Mouse (Mus musculus): ENCODE data around the gene Cryba4. TPM values are rescaled to one million over a fixed set of nuclear protein-coding genes. Genes with fewer than 3 reads are reported as not detected.

Gene Cryba4
- polyA plus RNA-seq (2015; fragmentation: Nextera tagmentation; extraction: Ambion mirVana) = 1.2 and 1.3 TPM in 2 replicates

DNA sequence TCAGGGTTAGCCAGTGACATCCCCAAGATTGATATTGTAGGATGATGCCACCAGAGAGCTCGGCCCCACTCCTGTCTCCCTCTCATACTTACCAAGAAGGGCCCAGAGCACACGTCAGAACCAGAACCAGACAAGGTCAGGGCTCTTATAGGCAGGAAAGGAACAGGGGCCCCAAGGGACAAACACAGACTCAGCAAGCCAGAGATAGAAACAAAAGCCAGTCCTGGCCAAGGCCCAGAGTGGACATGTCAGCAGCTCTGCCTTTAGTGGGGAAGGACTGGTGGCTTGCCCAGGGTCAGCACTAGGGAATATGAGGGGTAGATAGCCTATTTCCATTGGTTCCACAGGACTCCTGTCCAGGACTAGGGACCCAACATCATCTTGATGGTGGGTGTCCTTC lies at the start of gene Cryba4:
Gene Cryba4 (minus strand): TSS at position 119 of the 400 bp plus-strand sequence.
- Histone ChIP-seq H3K27ac (ENCODE audit: low read depth, low read length) (no peak within 1 kb of the TSS), H3K4me3 (ENCODE audit: low read length) (no peak within 1 kb of the TSS), H3K4me2 (ENCODE audit: low read length) (no peak within 1 kb of the TSS), H3K9me3 (ENCODE audit: control insufficient read depth, low read length) (no peaks in the 10 kb centered on the region), H3K4me1 (ENCODE audit: control insufficient read depth, insufficient read depth, low read depth, low read length) (peaks cover 7% of the 10 kb centered on the region; the same call in 1 of the 2 replicates), H3K27me3 (replicated peaks; ENCODE audit: control insufficient read depth, insufficient read depth, low read length) (no peaks in the 10 kb centered on the region), H3K9ac (ENCODE audit: low read depth, low read length) (no peak within 1 kb of the TSS), H3K36me3 (ENCODE audit: control insufficient read depth, insufficient read depth, low read length) (no peaks in the 10 kb centered on the region)
- ATAC-seq = no peak
- WGBS = 73% methylated on average over 2 of the region's 2 CpGs

GRCm38 (mm10) chr5:112301694-112302093 lies 49.4 kb upstream of the Cryba4 start:
- Histone ChIP-seq H3K27ac (ENCODE audit: low read depth, low read length) (no peak overlapping the region), H3K9ac (ENCODE audit: low read depth, low read length) (no peak overlapping the region), H3K36me3 (ENCODE audit: control insufficient read depth, insufficient read depth, low read length) (no peaks in the 10 kb centered on the region), H3K4me2 (ENCODE audit: low read length) (no peak overlapping the region), H3K4me3 (ENCODE audit: low read length) (no peak overlapping the region), H3K4me1 (ENCODE audit: control insufficient read depth, insufficient read depth, low read depth, low read length) (no peaks in the 10 kb centered on the region; the same call in 1 of the 2 replicates), H3K9me3 (ENCODE audit: control insufficient read depth, low read length) (no peaks in the 10 kb centered on the region), H3K27me3 (replicated peaks; ENCODE audit: control insufficient read depth, insufficient read depth, low read length) (no peaks in the 10 kb centered on the region)
- no peak for ATAC-seq
- 83% methylated on average over 4 of the region's 4 CpGs for WGBS

GRCm38 (mm10) chr5:112300721-112301308 lies 48.5 kb upstream of the Cryba4 start:
- Histone ChIP-seq H3K9me3 (ENCODE audit: control insufficient read depth, low read length) (no peaks in the 10 kb centered on the region), H3K27ac (ENCODE audit: low read depth, low read length) (no peak overlapping the region), H3K27me3 (replicated peaks; ENCODE audit: control insufficient read depth, insufficient read depth, low read length) (no peaks in the 10 kb centered on the region), H3K4me3 (ENCODE audit: low read length) (no peak overlapping the region), H3K4me2 (ENCODE audit: low read length) (no peak overlapping the region), H3K4me1 (ENCODE audit: control insufficient read depth, insufficient read depth, low read depth, low read length) (no peaks in the 10 kb centered on the region; the same call in 1 of the 2 replicates), H3K9ac (ENCODE audit: low read depth, low read length) (no peak overlapping the region), H3K36me3 (ENCODE audit: control insufficient read depth, insufficient read depth, low read length) (no peaks in the 10 kb centered on the region)
- ATAC-seq = no peak
- WGBS = 92% methylated on average over 6 of the region's 6 CpGs

GRCm38 (mm10) chr5:112300112-112300511 lies 47.8 kb upstream of the Cryba4 start:
- Histone ChIP-seq H3K4me1 (ENCODE audit: control insufficient read depth, insufficient read depth, low read depth, low read length) (no peaks in the 10 kb centered on the region; the same call in 1 of the 2 replicates), H3K9ac (ENCODE audit: low read depth, low read length) (no peak overlapping the region), H3K36me3 (ENCODE audit: control insufficient read depth, insufficient read depth, low read length) (no peaks in the 10 kb centered on the region), H3K9me3 (ENCODE audit: control insufficient read depth, low read length) (no peaks in the 10 kb centered on the region), H3K4me2 (ENCODE audit: low read length) (no peak overlapping the region), H3K4me3 (ENCODE audit: low read length) (no peak overlapping the region), H3K27me3 (replicated peaks; ENCODE audit: control insufficient read depth, insufficient read depth, low read length) (no peaks in the 10 kb centered on the region), H3K27ac (ENCODE audit: low read depth, low read length) (no peak overlapping the region)
- WGBS = 81% methylated on average over 2 of the region's 2 CpGs
- ATAC-seq = no peak

DNA sequence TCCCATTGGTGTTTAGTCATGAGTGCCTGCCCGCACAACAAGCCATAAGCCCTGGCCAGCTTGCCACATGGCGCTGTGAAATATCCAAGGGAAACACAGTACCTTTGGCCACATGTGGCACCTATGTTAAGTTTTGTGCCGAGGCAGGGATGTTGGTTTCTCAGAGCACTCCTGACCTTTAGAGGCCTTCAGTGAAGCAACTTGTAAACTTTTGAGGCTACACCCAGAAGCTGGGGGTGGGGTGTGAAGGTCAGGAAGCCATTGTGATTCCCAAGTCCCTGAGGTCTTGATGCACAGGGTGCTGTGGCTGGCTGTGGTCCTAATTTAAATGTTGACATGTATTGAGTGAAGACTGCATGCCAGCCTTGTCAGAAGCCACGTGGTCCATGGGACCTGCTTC lies 47.1 kb upstream of the Cryba4 start:
- no peaks in the 10 kb centered on the region for H3K36me3 ChIP-seq (ENCODE audit: control insufficient read depth, insufficient read depth, low read length)
- no peak overlapping the region for H3K4me2 ChIP-seq (ENCODE audit: low read length)
- no peak for ATAC-seq
- no peaks in the 10 kb centered on the region for H3K9me3 ChIP-seq (ENCODE audit: control insufficient read depth, low read length)
- H3K9ac ChIP-seq (ENCODE audit: low read depth, low read length) = no peak overlapping the region
- no peaks in the 10 kb centered on the region for H3K27me3 ChIP-seq (replicated peaks; ENCODE audit: control insufficient read depth, insufficient read depth, low read length)
- no peak overlapping the region for H3K27ac ChIP-seq (ENCODE audit: low read depth, low read length)
- 80% methylated on average over 4 of the region's 4 CpGs for WGBS
- H3K4me3 ChIP-seq (ENCODE audit: low read length) = no peak overlapping the region
- H3K4me1 ChIP-seq (ENCODE audit: control insufficient read depth, insufficient read depth, low read depth, low read length) = no peaks in the 10 kb centered on the region; the same call in 1 of the 2 replicates

DNA sequence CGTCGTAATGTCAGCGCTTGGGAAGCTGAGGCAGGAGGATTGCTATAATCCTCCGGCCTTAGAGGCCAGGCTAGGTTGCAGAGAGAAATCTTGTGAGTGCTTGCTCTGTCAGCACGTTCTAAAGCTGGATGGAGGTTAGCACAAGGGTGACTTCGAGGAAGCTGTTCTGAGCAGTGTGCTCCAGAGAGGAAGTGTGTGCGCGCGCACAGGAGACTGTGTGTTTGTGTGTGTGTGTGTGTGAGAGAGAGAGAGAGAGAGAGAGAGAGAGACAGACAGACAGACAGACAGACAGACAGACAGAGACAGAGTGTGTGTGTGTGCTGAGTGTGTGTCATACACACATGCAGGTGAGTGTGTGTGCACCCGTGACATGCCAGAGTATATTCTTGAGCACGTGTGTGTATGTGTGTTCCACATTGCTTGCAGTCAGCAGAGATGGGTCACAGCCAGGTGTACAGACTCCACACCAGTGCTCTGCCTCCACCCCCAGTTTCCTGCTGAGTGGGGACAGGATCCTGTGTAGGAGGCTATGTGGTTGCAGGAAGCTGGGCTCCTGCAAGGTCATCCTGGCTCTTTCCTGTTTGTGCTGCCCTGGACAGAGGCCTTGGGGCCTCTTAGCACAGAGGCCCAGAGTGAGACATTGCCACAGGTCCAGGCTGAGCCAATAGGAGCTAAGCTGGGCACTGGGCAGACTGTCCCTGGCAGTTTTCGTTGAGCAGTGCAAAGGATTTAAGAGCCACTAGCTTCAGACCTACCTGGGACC lies 46.1 kb upstream of the Cryba4 start:
- Histone ChIP-seq H3K4me3 (ENCODE audit: low read length) (no peak overlapping the region), H3K27ac (ENCODE audit: low read depth, low read length) (no peak overlapping the region), H3K9me3 (ENCODE audit: control insufficient read depth, low read length) (no peaks in the 10 kb centered on the region), H3K4me1 (ENCODE audit: control insufficient read depth, insufficient read depth, low read depth, low read length) (no peaks in the 10 kb centered on the region; the same call in 1 of the 2 replicates), H3K36me3 (ENCODE audit: control insufficient read depth, insufficient read depth, low read length) (no peaks in the 10 kb centered on the region), H3K27me3 (replicated peaks; ENCODE audit: control insufficient read depth, insufficient read depth, low read length) (no peaks in the 10 kb centered on the region), H3K4me2 (ENCODE audit: low read length) (no peak overlapping the region), H3K9ac (ENCODE audit: low read depth, low read length) (no peak overlapping the region)
- WGBS = 91% methylated on average over 12 of the region's 12 CpGs
- ATAC-seq = no peak

GRCm38 (mm10) chr5:112297257-112297656 lies 44.9 kb upstream of the Cryba4 start:
- Histone ChIP-seq H3K4me1 (ENCODE audit: control insufficient read depth, insufficient read depth, low read depth, low read length) (no peaks in the 10 kb centered on the region; the same call in 1 of the 2 replicates), H3K9me3 (ENCODE audit: control insufficient read depth, low read length) (no peaks in the 10 kb centered on the region), H3K9ac (ENCODE audit: low read depth, low read length) (no peak overlapping the region), H3K27ac (ENCODE audit: low read depth, low read length) (peak overlapping the region; percentile 21; the same call in 1 of the 2 replicates), H3K36me3 (ENCODE audit: control insufficient read depth, insufficient read depth, low read length) (no peaks in the 10 kb centered on the region), H3K27me3 (replicated peaks; ENCODE audit: control insufficient read depth, insufficient read depth, low read length) (no peaks in the 10 kb centered on the region), H3K4me3 (ENCODE audit: low read length) (no peak overlapping the region), H3K4me2 (ENCODE audit: low read length) (no peak overlapping the region)
- 58% methylated on average over 2 of the region's 2 CpGs for WGBS
- no peak for ATAC-seq

DNA sequence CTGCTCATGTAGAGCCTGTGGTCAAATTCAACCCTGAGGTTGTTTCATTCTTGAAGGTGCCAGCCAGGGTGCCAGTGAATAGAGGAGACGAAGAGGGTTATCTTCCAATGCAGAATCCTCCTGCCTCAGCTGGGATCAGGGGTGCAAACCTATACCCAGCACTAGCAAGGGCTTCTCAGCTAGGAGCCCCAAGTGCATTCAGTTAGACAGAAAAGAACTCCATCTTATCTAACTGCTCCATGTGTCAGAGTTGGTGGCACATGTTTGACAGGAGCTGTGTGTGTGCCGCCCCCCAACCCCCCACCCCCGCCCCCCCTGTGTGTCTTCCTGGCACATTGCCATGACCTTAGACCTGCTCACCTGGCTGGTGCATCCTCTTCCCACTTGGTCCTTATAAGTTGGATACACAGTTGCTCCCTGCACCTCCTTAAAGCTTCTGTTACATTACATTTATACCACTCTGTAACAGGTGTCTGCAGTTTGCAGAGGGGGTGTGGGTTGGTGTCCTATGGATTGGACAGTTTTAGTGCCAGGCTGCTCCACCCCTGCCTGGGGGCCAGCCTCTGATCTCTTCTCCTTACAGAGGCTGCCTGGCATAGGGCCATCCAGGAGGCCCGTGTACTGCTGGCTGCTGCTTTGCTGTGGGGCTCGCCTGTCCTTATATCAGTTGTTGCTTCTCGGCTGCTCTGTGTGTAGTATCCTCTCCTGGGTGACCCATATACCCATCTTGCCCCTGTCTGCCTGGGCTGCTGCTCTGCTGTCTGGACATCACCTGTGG lies 44.3 kb upstream of the Cryba4 start:
- 66% methylated on average over 6 of the region's 6 CpGs for WGBS
- Histone ChIP-seq H3K4me2 (ENCODE audit: low read length) (no peak overlapping the region), H3K9ac (ENCODE audit: low read depth, low read length) (no peak overlapping the region), H3K9me3 (ENCODE audit: control insufficient read depth, low read length) (no peaks in the 10 kb centered on the region), H3K4me1 (ENCODE audit: control insufficient read depth, insufficient read depth, low read depth, low read length) (no peaks in the 10 kb centered on the region; the same call in 1 of the 2 replicates), H3K27me3 (replicated peaks; ENCODE audit: control insufficient read depth, insufficient read depth, low read length) (no peaks in the 10 kb centered on the region), H3K36me3 (ENCODE audit: control insufficient read depth, insufficient read depth, low read length) (no peaks in the 10 kb centered on the region), H3K4me3 (ENCODE audit: low read length) (no peak overlapping the region), H3K27ac (ENCODE audit: low read depth, low read length) (peak overlapping the region; percentile 21; the same call in 1 of the 2 replicates)
- ATAC-seq = no peak

DNA sequence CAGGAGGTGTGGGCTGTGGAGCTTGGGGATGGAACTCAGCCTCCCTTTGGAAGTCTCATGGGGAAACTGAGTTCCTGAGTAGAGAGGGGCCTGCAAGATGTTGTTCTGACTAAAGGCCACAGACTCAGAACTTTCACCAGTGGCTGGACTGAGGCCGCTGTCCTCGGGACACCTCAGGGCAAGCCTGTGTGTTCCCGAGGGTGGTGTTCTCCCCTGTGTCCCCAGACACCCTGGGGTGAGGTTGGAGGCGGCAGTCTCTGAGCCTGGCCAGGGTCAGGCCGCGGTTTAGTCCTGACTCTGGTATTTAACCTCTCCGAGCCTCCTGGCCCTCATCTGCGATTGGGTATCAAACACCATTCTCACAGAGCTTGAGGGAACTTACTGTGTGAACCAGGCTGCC lies 43.2 kb upstream of the Cryba4 start:
- H3K27ac ChIP-seq (ENCODE audit: low read depth, low read length) = no peak overlapping the region
- H3K9me3 ChIP-seq (ENCODE audit: control insufficient read depth, low read length) = no peaks in the 10 kb centered on the region
- no peaks in the 10 kb centered on the region for H3K27me3 ChIP-seq (replicated peaks; ENCODE audit: control insufficient read depth, insufficient read depth, low read length)
- H3K4me2 ChIP-seq (ENCODE audit: low read length) = no peak overlapping the region
- H3K36me3 ChIP-seq (ENCODE audit: control insufficient read depth, insufficient read depth, low read length) = no peaks in the 10 kb centered on the region
- H3K4me3 ChIP-seq (ENCODE audit: low read length) = no peak overlapping the region
- no peak for ATAC-seq
- H3K4me1 ChIP-seq (ENCODE audit: control insufficient read depth, insufficient read depth, low read depth, low read length) = no peaks in the 10 kb centered on the region; the same call in 1 of the 2 replicates
- 61% methylated on average over 8 of the region's 8 CpGs for WGBS
- H3K9ac ChIP-seq (ENCODE audit: low read depth, low read length) = no peak overlapping the region

Data from hindbrain, embryonic 16.5 days (tissue).